Mouse (Mus musculus): ENCODE results near the gene Arhgef33. TPM values are rescaled to one million over a fixed set of nuclear protein-coding genes. Genes with fewer than 3 reads are reported as not detected.

Arhgef33 gene
- polyA plus RNA-seq, 1 experiment = 0.01 TPM

- no peaks in the 10 kb centered on the region for H3K79me2 ChIP-seq (ENCODE audit: control insufficient read depth, insufficient read depth)
- no peak overlapping the region for H3ac ChIP-seq (ENCODE audit: control insufficient read depth, insufficient read length)
- no peak overlapping the region for H3K4me3 ChIP-seq
- H3K36me3 ChIP-seq (ENCODE audit: control insufficient read depth, insufficient read depth) = peaks cover 26% of the 10 kb centered on the region
- TF ChIP-seq MYOG (IDR thresholded peaks at IDR 0.05; ENCODE audit: control insufficient read depth in 1 of 3, insufficient read depth in 1 of 3, insufficient read length in 2 of 3, low read depth in 2 of 3) = no peak
- TF ChIP-seq SRF (IDR thresholded peaks at IDR 0.05; ENCODE audit: control insufficient read depth, insufficient read length, low read depth) = no peak
- TF ChIP-seq MAX (IDR thresholded peaks at IDR 0.05; ENCODE audit: low read depth) = no peak
- no peak for TF ChIP-seq CEBPB (IDR thresholded peaks at IDR 0.05; ENCODE audit: insufficient read depth, poor library complexity, severe bottlenecking)
- no peak for TF ChIP-seq TCF12 (IDR thresholded peaks at IDR 0.05; ENCODE audit: insufficient read depth, poor library complexity, severe bottlenecking)
- no peak for TF ChIP-seq TCF3 (IDR thresholded peaks at IDR 0.05; ENCODE audit: insufficient read length, low read depth)
- no peak for TF ChIP-seq MYOD1 (IDR thresholded peaks at IDR 0.05; ENCODE audit: control insufficient read depth in 1 of 3, insufficient read length in 2 of 3, low read depth in 2 of 3)
- TF ChIP-seq REST (IDR thresholded peaks at IDR 0.05; ENCODE audit: insufficient read depth, insufficient read length) = no peak
- no peak for TF ChIP-seq POLR2A (IDR thresholded peaks at IDR 0.05; ENCODE audit: insufficient read length, low read depth)
- TF ChIP-seq E2F4 (IDR thresholded peaks at IDR 0.05; ENCODE audit: insufficient read depth) = no peak
- no peak for TF ChIP-seq USF1 (IDR thresholded peaks at IDR 0.05; ENCODE audit: low read depth)
- no peak for TF ChIP-seq POLR2AphosphoS2 (IDR thresholded peaks at IDR 0.05; ENCODE audit: insufficient read length, low read depth)
- H3K4me2 ChIP-seq (ENCODE audit: low read depth) = no peak overlapping the region
- H3K27me3 ChIP-seq (ENCODE audit: control insufficient read depth, insufficient read depth, insufficient read length) = no peaks in the 10 kb centered on the region
These were observed 128.5 kb downstream of the Arhgef33 start for GRCm38 (mm10) chr17:80435680-80436079.

- Histone ChIP-seq H3K4me2 (ENCODE audit: low read depth) (peak overlapping the region; percentile 13), H3K4me3 (no peak overlapping the region), H3K36me3 (ENCODE audit: control insufficient read depth, insufficient read depth) (peaks cover 6% of the 10 kb centered on the region), H3ac (ENCODE audit: control insufficient read depth, insufficient read length) (no peak overlapping the region), H3K79me2 (ENCODE audit: control insufficient read depth, insufficient read depth) (no peaks in the 10 kb centered on the region), H3K27me3 (ENCODE audit: control insufficient read depth, insufficient read depth, insufficient read length) (no peaks in the 10 kb centered on the region)
- no peak for TF ChIP-seq REST (IDR thresholded peaks at IDR 0.05; ENCODE audit: insufficient read depth, insufficient read length)
- TF ChIP-seq TCF12 (IDR thresholded peaks at IDR 0.05; ENCODE audit: insufficient read depth, poor library complexity, severe bottlenecking) = no peak
- TF ChIP-seq SRF (IDR thresholded peaks at IDR 0.05; ENCODE audit: control insufficient read depth, insufficient read length, low read depth) = no peak
- no peak for TF ChIP-seq POLR2AphosphoS2 (IDR thresholded peaks at IDR 0.05; ENCODE audit: insufficient read length, low read depth)
- TF ChIP-seq MAX (IDR thresholded peaks at IDR 0.05; ENCODE audit: low read depth) = no peak
These were observed 138.2 kb downstream of the Arhgef33 start for GRCm38 (mm10) chr17:80445433-80445832.

GRCm38 (mm10) chr17:80446470-80446869, 139.3 kb downstream of the Arhgef33 start:
- Histone ChIP-seq H3K27me3 (ENCODE audit: control insufficient read depth, insufficient read depth, insufficient read length) (no peaks in the 10 kb centered on the region), H3K79me2 (ENCODE audit: control insufficient read depth, insufficient read depth) (no peaks in the 10 kb centered on the region), H3ac (ENCODE audit: control insufficient read depth, insufficient read length) (no peak overlapping the region), H3K36me3 (ENCODE audit: control insufficient read depth, insufficient read depth) (peaks cover 6% of the 10 kb centered on the region), H3K4me3 (no peak overlapping the region), H3K4me2 (ENCODE audit: low read depth) (no peak overlapping the region)
- TF ChIP-seq CEBPB (IDR thresholded peaks at IDR 0.05; ENCODE audit: insufficient read depth, poor library complexity, severe bottlenecking) = no peak
- TF ChIP-seq SRF (IDR thresholded peaks at IDR 0.05; ENCODE audit: control insufficient read depth, insufficient read length, low read depth) = no peak
- no peak for TF ChIP-seq MYOG (IDR thresholded peaks at IDR 0.05; ENCODE audit: control insufficient read depth in 1 of 3, insufficient read depth in 1 of 3, insufficient read length in 2 of 3, low read depth in 2 of 3)

Other genes with a start within 250 kb of the Arhgef33 start
- 24.0 TPM for gene Hnrnpll, start 245.1 kb upstream of the Arhgef33 start, polyA plus RNA-seq (2012; fragmentation: generic; extraction: Trizol)
- gene Galm, start 179.9 kb upstream of the Arhgef33 start, polyA plus RNA-seq (2012; fragmentation: generic; extraction: Trizol) = 2.5 TPM
- gene Srsf7, start 100.1 kb upstream of the Arhgef33 start, polyA plus RNA-seq (2012; fragmentation: generic; extraction: Trizol) = 72.0 TPM
- gene Ttc39d, start 99.9 kb upstream of the Arhgef33 start, polyA plus RNA-seq (2012; fragmentation: generic; extraction: Trizol) = 0.01 TPM
- 6.5 TPM for gene Gemin6, start 83.0 kb upstream of the Arhgef33 start, polyA plus RNA-seq (2012; fragmentation: generic; extraction: Trizol)
- 30.4 TPM for gene Morn2, start 17.2 kb upstream of the Arhgef33 start, polyA plus RNA-seq (2012; fragmentation: generic; extraction: Trizol)
- gene Dhx57, start 16.9 kb upstream of the Arhgef33 start, polyA plus RNA-seq (2012; fragmentation: generic; extraction: Trizol) = 7.4 TPM
- not detected for gene Gm10190, start 66.1 kb downstream of the Arhgef33 start, polyA plus RNA-seq (2012; fragmentation: generic; extraction: Trizol)
- 4.7 TPM for gene Sos1, start 173.0 kb downstream of the Arhgef33 start, polyA plus RNA-seq (2012; fragmentation: generic; extraction: Trizol)